Comparison of ENCODE assay signal across 8 mouse cellular contexts in the genomic region with DNA sequence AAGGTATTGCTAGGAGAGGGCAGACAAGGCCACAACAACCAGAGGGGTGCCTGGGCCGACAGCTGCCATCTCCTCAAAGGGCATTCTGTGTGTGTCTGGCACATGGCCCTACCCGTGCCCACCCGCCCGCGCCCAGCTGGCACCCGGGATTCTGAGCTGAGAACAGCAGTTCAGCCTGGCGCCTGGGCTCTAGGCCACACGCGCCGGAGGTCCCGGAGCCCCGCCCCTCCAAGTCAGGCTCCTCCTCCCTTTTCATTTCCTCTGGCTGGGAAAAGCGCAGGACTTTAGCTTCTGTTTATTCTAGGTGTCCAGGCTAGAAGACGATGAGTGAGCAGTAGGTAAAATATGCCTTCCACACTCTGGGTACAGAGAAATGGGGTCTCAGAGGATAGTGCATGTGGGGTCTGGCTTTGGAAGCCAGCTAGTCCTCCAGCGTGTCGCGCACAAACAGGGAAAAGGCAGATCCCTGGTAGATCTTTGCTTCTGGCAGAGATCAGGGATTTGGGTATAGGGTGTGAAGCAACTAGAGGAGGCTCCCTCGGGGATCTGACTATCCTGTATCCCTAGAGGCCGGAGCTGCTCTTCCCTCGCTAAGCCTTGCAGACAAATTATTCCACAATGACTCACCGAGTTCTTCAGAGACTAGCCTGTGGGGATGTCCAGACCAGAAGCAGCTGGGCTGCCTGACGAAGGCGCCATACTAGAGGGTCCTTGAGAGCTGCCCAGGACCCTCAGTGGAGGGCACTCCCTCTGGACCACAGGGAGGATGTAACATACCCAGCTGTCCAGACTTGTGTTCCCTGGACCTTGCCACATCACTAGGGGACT. TPM values are rescaled to one million over a fixed set of nuclear protein-coding genes. Genes with fewer than 3 reads are reported as not detected.
DNase-seq lines count a peak whose midpoint lies in the region; ATAC-seq and TF ChIP-seq lines count a peak whose summit lies in the region.

No protein-coding gene starts in this region.

- DNase-seq in ES-CJ7 (ENCODE audit: low read depth, low spot score) = peak; percentile 64
- peak; percentile 89 for DNase-seq in adrenal gland, adult 2 months
- DNase-seq in kidney, postnatal 0 days (ENCODE audit: low spot score) = peak; percentile 87

- no peak for ATAC-seq in embryonic facial prominence, embryonic 13.5 days (ENCODE audit: insufficient number of reproducible peaks, insufficient read depth, low FRiP score, low TSS enrichment, low read depth)
- 0 out of 2 replicates have a peak, but pooled peaks have one; percentile 10 for ATAC-seq in heart, embryonic 14.5 days (ENCODE audit: insufficient number of reproducible peaks, insufficient read depth, low FRiP score, low read depth)
- ATAC-seq in kidney, postnatal 0 days (replicated peaks; ENCODE audit: low FRiP score, low read depth) = 0 out of 2 replicates have a peak, but pooled peaks have one; percentile 26
- ATAC-seq in liver, embryonic 16.5 days (ENCODE audit: low read depth) = peak; percentile 54
- ATAC-seq in neural tube, embryonic 14.5 days (ENCODE audit: low read depth) = peak; percentile 75
- no peak for ATAC-seq in erythroid progenitor cell, adult 5-6 weeks (replicated peaks; ENCODE audit: low FRiP score, poor library complexity, severe bottlenecking)

- H3K4me3 ChIP-seq in embryonic facial prominence, embryonic 13.5 days = peak overlapping the region; percentile 29
- H3K4me3 ChIP-seq in heart, embryonic 14.5 days (ENCODE audit: control insufficient read depth in 1 of 2, insufficient read depth in 1 of 2, low read depth in 1 of 2, low read length in 2 of 2) = peak overlapping the region; percentile 21 to 34; a peak in 3 of 4 replicates
- H3K4me3 ChIP-seq in kidney, postnatal 0 days (replicated peaks; ENCODE audit: low read depth, low read length) = peak overlapping the region; percentile 17
- no peak overlapping the region for H3K4me3 ChIP-seq in liver, embryonic 16.5 days (ENCODE audit: low read depth, low read length)
- 0 out of 2 replicates have a peak overlapping the region, but pooled peaks have one; percentile 5 for H3K4me3 ChIP-seq in neural tube, embryonic 14.5 days (ENCODE audit: low read depth, low read length)

- H3K9me3 ChIP-seq in embryonic facial prominence, embryonic 13.5 days = no peaks in the 10 kb centered on the region
- no peaks in the 10 kb centered on the region for H3K9me3 ChIP-seq in heart, embryonic 14.5 days (ENCODE audit: control insufficient read depth, low read length)
- H3K9me3 ChIP-seq in kidney, postnatal 0 days (replicated peaks; ENCODE audit: low read length) = no peaks in the 10 kb centered on the region
- no peaks in the 10 kb centered on the region for H3K9me3 ChIP-seq in liver, embryonic 16.5 days (replicated peaks; ENCODE audit: control insufficient read depth, low read length)
- no peaks in the 10 kb centered on the region for H3K9me3 ChIP-seq in neural tube, embryonic 14.5 days (ENCODE audit: control insufficient read depth, low read length)

- no peaks in the 10 kb centered on the region for H3K27me3 ChIP-seq in embryonic facial prominence, embryonic 13.5 days
- H3K27me3 ChIP-seq in heart, embryonic 14.5 days (ENCODE audit: control insufficient read depth, insufficient read depth, low read length) = no peaks in the 10 kb centered on the region
- H3K27me3 ChIP-seq in kidney, postnatal 0 days (ENCODE audit: insufficient read depth, low read length) = no peaks in the 10 kb centered on the region
- peaks cover 46% of the 10 kb centered on the region for H3K27me3 ChIP-seq in liver, embryonic 16.5 days (ENCODE audit: control insufficient read depth, insufficient read depth, low read depth, low read length)
- no peaks in the 10 kb centered on the region for H3K27me3 ChIP-seq in neural tube, embryonic 14.5 days (ENCODE audit: control insufficient read depth, insufficient read depth, low read length)

- peak overlapping the region; percentile 57 for H3K4me2 ChIP-seq in embryonic facial prominence, embryonic 13.5 days
- peak overlapping the region; percentile 71 for H3K4me2 ChIP-seq in heart, embryonic 14.5 days (ENCODE audit: low read length)
- peak overlapping the region; percentile 55 for H3K4me2 ChIP-seq in kidney, postnatal 0 days (ENCODE audit: low read length)
- peak overlapping the region; percentile 7 for H3K4me2 ChIP-seq in liver, embryonic 16.5 days (ENCODE audit: low read depth, low read length)
- H3K4me2 ChIP-seq in neural tube, embryonic 14.5 days (ENCODE audit: low read depth, low read length) = peak overlapping the region; percentile 33

- WGBS in embryonic facial prominence, embryonic 13.5 days = 5% methylated on average over 23 of the region's 23 CpGs
- 4% methylated on average over 23 of the region's 23 CpGs for WGBS in heart, embryonic 14.5 days
- WGBS in kidney, postnatal 0 days = 5% methylated on average over 23 of the region's 23 CpGs
- WGBS in liver, embryonic 16.5 days (ENCODE audit: insufficient replicate concordance) = 5% methylated on average over 23 of the region's 23 CpGs
- WGBS in neural tube, embryonic 14.5 days = 3% methylated on average over 23 of the region's 23 CpGs

- TF ChIP-seq CTCF in kidney, postnatal 0 days (IDR thresholded peaks at IDR 0.05; ENCODE audit: low read depth) = no peak

- H3K36me3 ChIP-seq in embryonic facial prominence, embryonic 13.5 days = no peaks in the 10 kb centered on the region
- H3K36me3 ChIP-seq in heart, embryonic 14.5 days (ENCODE audit: control insufficient read depth, insufficient read depth, low read length) = no peaks in the 10 kb centered on the region
- H3K36me3 ChIP-seq in kidney, postnatal 0 days (ENCODE audit: insufficient read depth, low read length) = no peaks in the 10 kb centered on the region
- no peaks in the 10 kb centered on the region for H3K36me3 ChIP-seq in liver, embryonic 16.5 days (ENCODE audit: control insufficient read depth, insufficient read depth)
- no peaks in the 10 kb centered on the region for H3K36me3 ChIP-seq in neural tube, embryonic 14.5 days (ENCODE audit: control insufficient read depth, insufficient read depth, low read length)

- H3K4me1 ChIP-seq in embryonic facial prominence, embryonic 13.5 days = peaks cover 47% of the 10 kb centered on the region
- peaks cover 38 to 49% of the 10 kb centered on the region in 2 experiments for H3K4me1 ChIP-seq in heart, embryonic 14.5 days (ENCODE audit: control insufficient read depth in 2 of 2, insufficient read depth in 2 of 2, low read length in 2 of 2)
- H3K4me1 ChIP-seq in kidney, postnatal 0 days (replicated peaks; ENCODE audit: insufficient read depth, low read length) = peaks cover 52% of the 10 kb centered on the region
- H3K4me1 ChIP-seq in liver, embryonic 16.5 days (ENCODE audit: control insufficient read depth, low read depth, low read length) = peaks cover 9% of the 10 kb centered on the region
- peaks cover 43% of the 10 kb centered on the region for H3K4me1 ChIP-seq in neural tube, embryonic 14.5 days (ENCODE audit: control insufficient read depth, insufficient read depth, low read length)

- peak overlapping the region; percentile 58; the same call in 1 of the 2 replicates for H3K9ac ChIP-seq in embryonic facial prominence, embryonic 13.5 days
- peak overlapping the region; percentile 64 for H3K9ac ChIP-seq in heart, embryonic 14.5 days (ENCODE audit: low read length)
- H3K9ac ChIP-seq in kidney, postnatal 0 days (ENCODE audit: low read depth, low read length) = peak overlapping the region; percentile 44; the same call in 1 of the 2 replicates
- H3K9ac ChIP-seq in liver, embryonic 16.5 days (ENCODE audit: low read depth, low read length) = no peak overlapping the region
- H3K9ac ChIP-seq in neural tube, embryonic 14.5 days (replicated peaks; ENCODE audit: low read depth, low read length) = no peak overlapping the region; the same call in 1 of the 2 replicates

- H3K27ac ChIP-seq in embryonic facial prominence, embryonic 13.5 days = no peak overlapping the region; the same call in 1 of the 2 replicates
- H3K27ac ChIP-seq in heart, embryonic 14.5 days (replicated peaks in 1 of 2; ENCODE audit: control insufficient read depth in 1 of 2, insufficient read depth in 1 of 2, low read depth in 2 of 2, low read length in 2 of 2) = peak overlapping the region; percentile 79 to 86
- H3K27ac ChIP-seq in kidney, postnatal 0 days = peak overlapping the region; percentile 77
- H3K27ac ChIP-seq in liver, embryonic 16.5 days (ENCODE audit: low read length) = peak overlapping the region; percentile 31; the same call in 1 of the 2 replicates
- peak overlapping the region; percentile 17; the same call in 1 of the 2 replicates for H3K27ac ChIP-seq in neural tube, embryonic 14.5 days (ENCODE audit: low read depth, low read length)

RNA-seq across cellular contexts. Expression of gene Bcar1, which starts 2.2 kb away (rescaled TPM):
- total RNA-seq in adrenal gland, adult 2 months (2021) = 10 to 100 TPM; 76.9 to 91.2 TPM
- polyA plus RNA-seq in adrenal gland, adult 2 months (2012; rRNA removed) = 204 and 210 TPM in 2 replicates
- polyA plus RNA-seq in embryonic facial prominence, embryonic 13.5 days (2015; fragmentation: Nextera tagmentation; extraction: Ambion mirVana) = 35.6 and 37.3 TPM in 2 replicates
- polyA plus RNA-seq in heart, embryonic 14.5 days (2014; fragmentation: Nextera tagmentation; extraction: Ambion mirVana) = 49.5 and 50.8 TPM in 2 replicates
- polyA plus RNA-seq in kidney, postnatal 0 days (2015; fragmentation: Nextera tagmentation; extraction: Ambion mirVana) = 48.7 and 49.1 TPM in 2 replicates
- 9.5 and 13.1 TPM in 2 replicates for polyA plus RNA-seq in liver, embryonic 16.5 days (2015; fragmentation: Nextera tagmentation; extraction: Ambion mirVana)
- 47.6 and 56.4 TPM in 2 replicates for polyA plus RNA-seq in neural tube, embryonic 14.5 days (2014; fragmentation: Nextera tagmentation; extraction: Ambion mirVana)
- total RNA-seq in erythroid progenitor cell, adult 5-6 weeks (2015; ENCODE audit: low replicate concordance) = not detected in 2 replicates
- total RNA-seq in erythroid progenitor cell, adult 5-6 weeks (2017; ENCODE audit: low replicate concordance) = 0.64 TPM in 1 of 2 replicates, not detected in the other

RNA-seq across cellular contexts. Expression of gene Ctrb1, which starts 55.0 kb away (rescaled TPM):
- total RNA-seq in adrenal gland, adult 2 months (2021) = under 1 TPM in 1 of 2 experiments, not detected in 1; 0.90 TPM
- polyA plus RNA-seq in adrenal gland, adult 2 months (2012; rRNA removed) = 0.51 and 0.67 TPM in 2 replicates
- 1.2 TPM in 1 of 2 replicates, not detected in the other for polyA plus RNA-seq in embryonic facial prominence, embryonic 13.5 days (2015; fragmentation: Nextera tagmentation; extraction: Ambion mirVana)
- not detected in 2 replicates for polyA plus RNA-seq in heart, embryonic 14.5 days (2014; fragmentation: Nextera tagmentation; extraction: Ambion mirVana)
- not detected in 2 replicates for polyA plus RNA-seq in kidney, postnatal 0 days (2015; fragmentation: Nextera tagmentation; extraction: Ambion mirVana)
- polyA plus RNA-seq in liver, embryonic 16.5 days (2015; fragmentation: Nextera tagmentation; extraction: Ambion mirVana) = 7.7 and 58.8 TPM in 2 replicates
- not detected in 2 replicates for polyA plus RNA-seq in neural tube, embryonic 14.5 days (2014; fragmentation: Nextera tagmentation; extraction: Ambion mirVana)
- total RNA-seq in erythroid progenitor cell, adult 5-6 weeks (2015; ENCODE audit: low replicate concordance) = not detected in 2 replicates
- total RNA-seq in erythroid progenitor cell, adult 5-6 weeks (2017; ENCODE audit: low replicate concordance) = not detected in 2 replicates

Comparison
In these comparisons a context has a peak if more than half of its experiments do, and no peak if none do; other contexts are left out.
1. ATAC-seq: peak in heart, embryonic 14.5 days (single experiment), kidney, postnatal 0 days (single experiment), liver, embryonic 16.5 days (single experiment) and neural tube, embryonic 14.5 days (single experiment); none in embryonic facial prominence, embryonic 13.5 days (single experiment) and erythroid progenitor cell, adult 5-6 weeks (single experiment).
2. H3K4me2 ChIP-seq: peak in every context shown above with its lines; median percentile 71 in heart, embryonic 14.5 days; 57 in embryonic facial prominence, embryonic 13.5 days; 55 in kidney, postnatal 0 days; 33 in neural tube, embryonic 14.5 days; 7 in liver, embryonic 16.5 days.
3. H3K9ac ChIP-seq: peak in embryonic facial prominence, embryonic 13.5 days (single experiment), heart, embryonic 14.5 days (single experiment) and kidney, postnatal 0 days (single experiment); none in liver, embryonic 16.5 days (single experiment) and neural tube, embryonic 14.5 days (single experiment).
4. Peak in every context shown above with its lines, with median percentiles within 50 percentile points of each other: DNase-seq.